Mouse (Mus musculus) liver, embryonic 16.5 days (tissue): ENCODE data around the gene Prr15l. TPM values are rescaled to one million over a fixed set of nuclear protein-coding genes. Genes with fewer than 3 reads are reported as not detected.

Experiments used
- ATAC-seq: fragments of 200-750 bp; cut with Nextera tagmentation; 2 replicates; pipeline ENCODE4 v1.8.0; 2017; ENCODE audit warnings: low read depth, mild to moderate bottlenecking, moderate number of reproducible peaks, moderate library complexity
- H3K27ac ChIP-seq: fragments of 300-500 bp; sonication (generic); 2 replicates; pipeline ENCODE4 v1.5.1; 2014; ENCODE audit warnings: mild to moderate bottlenecking, low read length
- H3K27me3 ChIP-seq: fragments of 300-500 bp; sonication (generic); 2 replicates; pipeline ENCODE4 v1.6.1; 2014; ENCODE audit warnings: low read depth, low read length, mixed read lengths; ENCODE audit not compliant: control insufficient read depth, insufficient read depth
- H3K36me3 ChIP-seq: fragments of 300-500 bp; sonication (generic); 2 replicates; pipeline ENCODE4 v1.6.1; 2014; ENCODE audit warnings: mild to moderate bottlenecking; ENCODE audit not compliant: control insufficient read depth, insufficient read depth
- H3K4me1 ChIP-seq: fragments of 300-500 bp; sonication (generic); 2 replicates; pipeline ENCODE4 v1.6.1; 2014; ENCODE audit warnings: low read depth, low read length, mixed read lengths; ENCODE audit not compliant: control insufficient read depth
- H3K4me2 ChIP-seq: fragments of 300-500 bp; sonication (generic); 2 replicates; pipeline ENCODE4 v1.6.1; 2014; ENCODE audit warnings: low read depth, low read length, mixed read lengths
- H3K4me3 ChIP-seq: fragments of 300-500 bp; sonication (generic); 2 replicates; pipeline ENCODE4 v1.5.1; 2014; ENCODE audit warnings: low read depth, mild to moderate bottlenecking, low read length
- H3K9ac ChIP-seq: fragments of 300-500 bp; sonication (generic); 2 replicates; pipeline ENCODE4 v1.6.1; 2014; ENCODE audit warnings: low read depth, low read length
- H3K9me3 ChIP-seq: fragments of 300-500 bp; sonication (generic); replicated peaks from 2 replicates; pipeline ENCODE4 v1.6.1; 2016; ENCODE audit warnings: low read length; ENCODE audit not compliant: control insufficient read depth
- WGBS: fragments of 180-500 bp; shearing (Covaris S2); extraction: QIAGEN DNeasy Blood & Tissue Kit; methylation state at CpG from one replicate; pipeline ENCODE4 v1.1.7; 2014; ENCODE audit not compliant: insufficient replicate concordance; 5-methylcytosine and 5-hydroxymethylcytosine counted together
- polyA plus RNA-seq: library from polyadenylated mRNA; unstranded; fragments of >200 nt; fragmentation: Nextera tagmentation; extraction: Ambion mirVana; gene quantifications from 2 replicates; pipeline ENCODE4 v1.2.1, GENCODE M21; 2015

Prr15l gene
- 4.8 and 7.1 TPM in 2 replicates for polyA plus RNA-seq

DNA sequence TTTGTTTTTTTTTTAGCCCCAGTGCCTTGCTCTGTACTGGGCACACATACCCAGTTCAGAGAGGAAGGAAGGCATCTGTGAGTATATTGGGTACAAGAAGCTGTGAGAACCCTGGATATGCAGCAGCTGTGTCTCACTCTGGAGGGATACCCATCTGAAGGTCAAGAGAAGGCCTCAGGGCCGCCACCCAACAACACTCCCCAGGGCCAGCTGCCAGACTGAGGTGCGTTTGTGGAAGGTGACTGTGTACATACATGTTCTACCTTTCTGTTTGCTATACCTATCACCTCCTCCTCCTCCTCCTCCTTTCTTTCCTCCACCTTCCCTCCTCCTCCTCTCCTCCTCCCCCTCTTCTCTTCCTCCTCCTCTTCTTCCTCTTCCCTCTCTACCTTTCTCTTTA is at the start of gene Prr15l:
Gene Prr15l (plus strand): TSS at position 17 of the 400 bp plus-strand sequence.
- ATAC-seq: no peak
- Histone ChIP-seq H3K4me1 (peaks cover 80% of the 10 kb centered on the region), H3K4me3 (no peak within 1 kb of the TSS), H3K9ac (peak within 1 kb of the TSS; percentile 42), H3K27me3 (no peaks in the 10 kb centered on the region), H3K27ac (peak within 1 kb of the TSS; percentile 96), H3K36me3 (no peaks in the 10 kb centered on the region), H3K9me3 (no peaks in the 10 kb centered on the region), H3K4me2 (peak within 1 kb of the TSS; percentile 7; the same call in 1 of the 2 replicates)
- 59% methylated on average over 2 of the region's 2 CpGs for WGBS

- Histone ChIP-seq H3K4me2 (no peak overlapping the region), H3K4me3 (no peak overlapping the region), H3K27me3 (peaks cover 39% of the 10 kb centered on the region), H3K4me1 (peaks cover 3% of the 10 kb centered on the region), H3K27ac (no peak overlapping the region), H3K36me3 (no peaks in the 10 kb centered on the region), H3K9me3 (no peaks in the 10 kb centered on the region), H3K9ac (no peak overlapping the region)
- ATAC-seq: peak; percentile 30; the same call in 1 of the 2 replicates
- 6% methylated on average over 3 of the region's 3 CpGs for WGBS
Measured at GRCm38 (mm10) chr11:96878715-96879114, 49.2 kb upstream of the Prr15l start.

- Histone ChIP-seq H3K27ac (no peak overlapping the region), H3K4me3 (no peak overlapping the region), H3K27me3 (peaks cover 33% of the 10 kb centered on the region), H3K4me2 (no peak overlapping the region), H3K36me3 (no peaks in the 10 kb centered on the region), H3K4me1 (peaks cover 3% of the 10 kb centered on the region), H3K9ac (no peak overlapping the region), H3K9me3 (no peaks in the 10 kb centered on the region)
- WGBS: 19% methylated on average over 7 of the region's 7 CpGs
- no peak for ATAC-seq
Measured at GRCm38 (mm10) chr11:96879359-96879758, 48.5 kb upstream of the Prr15l start.

GRCm38 (mm10) chr11:96880296-96880695 is 47.6 kb upstream of the Prr15l start:
- WGBS: 53% methylated on average over 9 of the region's 9 CpGs
- H3K4me3 ChIP-seq: no peak overlapping the region
- ATAC-seq: peak; percentile 27; the same call in 1 of the 2 replicates
- no peak overlapping the region for H3K4me2 ChIP-seq
- H3K4me1 ChIP-seq: peaks cover 3% of the 10 kb centered on the region
- H3K36me3 ChIP-seq: no peaks in the 10 kb centered on the region
- H3K27ac ChIP-seq: no peak overlapping the region
- H3K9ac ChIP-seq: no peak overlapping the region
- peaks cover 25% of the 10 kb centered on the region for H3K27me3 ChIP-seq
- H3K9me3 ChIP-seq: no peaks in the 10 kb centered on the region

GRCm38 (mm10) chr11:96885901-96886340 is 42.0 kb upstream of the Prr15l start:
- H3K4me1 ChIP-seq: no peaks in the 10 kb centered on the region; the same call in 1 of the 2 replicates
- 50% methylated on average over 5 of the region's 5 CpGs for WGBS
- no peaks in the 10 kb centered on the region for H3K27me3 ChIP-seq
- no peaks in the 10 kb centered on the region for H3K36me3 ChIP-seq
- ATAC-seq: no peak
- no peak overlapping the region for H3K9ac ChIP-seq
- H3K4me2 ChIP-seq: no peak overlapping the region
- no peak overlapping the region for H3K4me3 ChIP-seq
- no peak overlapping the region for H3K27ac ChIP-seq
- no peaks in the 10 kb centered on the region for H3K9me3 ChIP-seq

DNA sequence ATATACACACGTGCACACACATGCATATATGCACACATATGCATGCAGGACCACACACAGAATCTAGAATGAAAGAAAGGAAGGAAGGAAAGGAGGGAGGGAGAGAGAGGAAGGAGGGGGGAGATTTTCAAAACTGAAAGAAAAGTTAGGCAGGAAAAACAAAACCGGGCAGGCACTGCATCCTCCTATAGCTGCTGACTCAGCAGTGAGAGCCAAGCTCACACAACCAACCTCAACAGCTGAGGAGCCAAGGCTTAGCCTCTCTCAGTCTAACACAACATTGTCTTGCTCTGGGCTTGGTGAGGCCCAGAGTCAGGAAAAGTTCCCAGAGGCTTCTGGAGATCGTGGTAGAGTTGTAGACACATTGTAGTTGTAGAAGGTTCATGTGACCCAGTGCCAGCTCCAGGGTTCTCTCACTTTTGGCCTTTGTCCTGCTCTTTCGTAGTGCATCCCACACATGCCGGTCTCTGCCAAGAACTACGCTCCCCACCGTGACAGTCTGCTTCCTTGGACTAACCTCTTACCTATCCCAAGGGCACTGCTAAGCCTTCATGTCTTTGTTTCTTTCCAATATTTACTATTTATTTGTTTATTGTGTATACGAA is 40.9 kb upstream of the Prr15l start:
- Histone ChIP-seq H3K36me3 (no peaks in the 10 kb centered on the region), H3K27ac (no peak overlapping the region), H3K4me3 (no peak overlapping the region), H3K9ac (no peak overlapping the region), H3K4me1 (no peaks in the 10 kb centered on the region; the same call in 1 of the 2 replicates), H3K4me2 (no peak overlapping the region), H3K27me3 (no peaks in the 10 kb centered on the region), H3K9me3 (no peaks in the 10 kb centered on the region)
- 63% methylated on average over 8 of the region's 8 CpGs for WGBS
- ATAC-seq: no peak

DNA sequence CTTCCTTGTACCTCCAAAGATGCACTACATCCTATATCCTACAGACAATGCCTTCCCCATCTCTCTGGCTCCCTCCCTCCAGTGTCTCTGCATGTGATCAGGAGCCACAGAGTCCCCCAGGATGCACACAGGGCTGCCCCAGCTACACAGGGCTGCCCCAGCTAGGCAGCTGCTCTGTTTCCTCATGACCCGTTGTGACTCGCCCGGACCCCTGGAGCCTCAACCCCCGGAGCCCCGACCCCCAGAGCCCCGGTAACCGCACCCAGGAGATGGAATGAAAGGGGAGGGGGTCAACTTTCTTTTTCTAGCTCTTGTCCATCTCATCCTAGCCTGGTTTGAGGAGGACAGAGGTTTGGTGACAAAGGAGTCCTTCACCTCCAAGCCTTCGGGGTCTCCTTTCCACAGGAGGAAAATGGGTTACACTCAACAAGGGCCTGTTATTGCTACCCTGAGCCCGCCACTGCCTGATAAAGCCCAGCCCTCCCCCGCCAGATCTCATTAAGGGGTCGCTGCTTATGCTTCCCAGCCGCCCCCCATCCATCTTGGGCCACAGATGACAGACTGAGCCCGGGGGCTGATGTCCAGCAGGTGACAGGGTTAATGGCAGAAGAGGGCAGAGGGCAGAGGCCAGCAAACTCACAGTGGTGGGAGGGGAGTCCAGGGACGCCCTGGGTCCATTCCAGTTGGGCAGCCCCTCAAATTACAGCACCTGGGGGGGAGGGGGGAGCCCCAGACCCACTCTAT is 35.9 kb upstream of the Prr15l start:
- H3K27me3 ChIP-seq: no peaks in the 10 kb centered on the region
- no peaks in the 10 kb centered on the region for H3K36me3 ChIP-seq
- 52% methylated on average over 14 of the region's 14 CpGs for WGBS
- no peak overlapping the region for H3K4me2 ChIP-seq
- ATAC-seq: no peak
- no peaks in the 10 kb centered on the region; the same call in 1 of the 2 replicates for H3K4me1 ChIP-seq
- no peak overlapping the region for H3K4me3 ChIP-seq
- H3K9ac ChIP-seq: no peak overlapping the region
- H3K9me3 ChIP-seq: no peaks in the 10 kb centered on the region
- no peak overlapping the region for H3K27ac ChIP-seq

- WGBS: 62% methylated on average over 11 of the region's 11 CpGs
- H3K4me2 ChIP-seq: no peak overlapping the region
- H3K36me3 ChIP-seq: no peaks in the 10 kb centered on the region
- H3K9me3 ChIP-seq: no peaks in the 10 kb centered on the region
- ATAC-seq: no peak
- H3K27ac ChIP-seq: no peak overlapping the region
- H3K27me3 ChIP-seq: no peaks in the 10 kb centered on the region
- no peak overlapping the region for H3K9ac ChIP-seq
- no peak overlapping the region for H3K4me3 ChIP-seq
- H3K4me1 ChIP-seq: no peaks in the 10 kb centered on the region
Measured at GRCm38 (mm10) chr11:96893203-96893842, 34.6 kb upstream of the Prr15l start.

- Histone ChIP-seq H3K9me3 (no peaks in the 10 kb centered on the region), H3K36me3 (no peaks in the 10 kb centered on the region), H3K4me1 (no peaks in the 10 kb centered on the region), H3K27ac (no peak overlapping the region), H3K9ac (no peak overlapping the region), H3K4me2 (no peak overlapping the region), H3K27me3 (no peaks in the 10 kb centered on the region), H3K4me3 (no peak overlapping the region)
- ATAC-seq: no peak
- 52% methylated on average over 4 of the region's 4 CpGs for WGBS
Measured at GRCm38 (mm10) chr11:96895886-96896285, 32.0 kb upstream of the Prr15l start.
